Mouse (Mus musculus): ENCODE measurements at regions not wholly inside any gene's neighbourhood (a gene's known extent, or its start where the extent isn't known, plus 50 kb on each side); places are given as distances from the start of the nearest gene placed in this dataset.

- ATAC-seq (ENCODE audit: insufficient read depth, low read depth) (no peak), DNase-seq (ENCODE audit: low spot score) (no peak)
- Histone ChIP-seq H3K9me3 (replicated peaks; ENCODE audit: control insufficient read depth, low read length) (no peaks in the 10 kb centered on the region), H3K36me3 (replicated peaks; ENCODE audit: control insufficient read depth, insufficient read depth, low read length) (no peaks in the 10 kb centered on the region), H3K27me3 (ENCODE audit: control insufficient read depth, insufficient read depth, low read length) (no peaks in the 10 kb centered on the region), H3K27ac (ENCODE audit: low read depth) (no peak overlapping the region), H3K4me3 (ENCODE audit: low read depth, low read length) (no peak overlapping the region), H3K4me2 (ENCODE audit: low read depth, low read length) (no peak overlapping the region), H3K4me1 (ENCODE audit: control insufficient read depth, insufficient read depth) (no peaks in the 10 kb centered on the region), H3K9ac (replicated peaks; ENCODE audit: low read depth, low read length) (no peak overlapping the region)
- 66% methylated on average over 7 of the region's 7 CpGs for WGBS
- TF ChIP-seq CTCF (IDR thresholded peaks at IDR 0.05; ENCODE audit: low read depth) (no peak), EP300 (IDR thresholded peaks at IDR 0.05; ENCODE audit: low read depth) (no peak)
Observed at GRCm38 (mm10) chr16:42718452-42718851, 157.2 kb upstream of the Zbtb20 start.

GRCm38 (mm10) chr16:42717828-42718412, 157.8 kb upstream of the Zbtb20 start:
- H3K9me3 ChIP-seq (replicated peaks; ENCODE audit: control insufficient read depth, low read length): no peaks in the 10 kb centered on the region
- H3K27ac ChIP-seq (ENCODE audit: low read depth): no peak overlapping the region
- no peaks in the 10 kb centered on the region for H3K4me1 ChIP-seq (ENCODE audit: control insufficient read depth, insufficient read depth)
- WGBS: 75% methylated on average over 7 of the region's 7 CpGs
- H3K9ac ChIP-seq (replicated peaks; ENCODE audit: low read depth, low read length): no peak overlapping the region
- ATAC-seq (ENCODE audit: insufficient read depth, low read depth) (no peak), DNase-seq (ENCODE audit: low spot score) (no peak)
- H3K4me3 ChIP-seq (ENCODE audit: low read depth, low read length): no peak overlapping the region
- H3K27me3 ChIP-seq (ENCODE audit: control insufficient read depth, insufficient read depth, low read length): no peaks in the 10 kb centered on the region
- no peaks in the 10 kb centered on the region for H3K36me3 ChIP-seq (replicated peaks; ENCODE audit: control insufficient read depth, insufficient read depth, low read length)
- no peak overlapping the region for H3K4me2 ChIP-seq (ENCODE audit: low read depth, low read length)
- TF ChIP-seq EP300 (IDR thresholded peaks at IDR 0.05; ENCODE audit: low read depth) (no peak), CTCF (IDR thresholded peaks at IDR 0.05; ENCODE audit: low read depth) (no peak)

GRCm38 (mm10) chr16:42717075-42717827, 158.4 kb upstream of the Zbtb20 start:
- H3K9ac ChIP-seq (replicated peaks; ENCODE audit: low read depth, low read length): no peak overlapping the region
- 82% methylated on average over 9 of the region's 9 CpGs for WGBS
- H3K4me3 ChIP-seq (ENCODE audit: low read depth, low read length): no peak overlapping the region
- DNase-seq (ENCODE audit: low spot score): no peak
- H3K4me1 ChIP-seq (ENCODE audit: control insufficient read depth, insufficient read depth): no peaks in the 10 kb centered on the region
- no peak for ATAC-seq (ENCODE audit: insufficient read depth, low read depth)
- H3K27ac ChIP-seq (ENCODE audit: low read depth): no peak overlapping the region
- H3K27me3 ChIP-seq (ENCODE audit: control insufficient read depth, insufficient read depth, low read length): no peaks in the 10 kb centered on the region
- no peak overlapping the region for H3K4me2 ChIP-seq (ENCODE audit: low read depth, low read length)
- no peaks in the 10 kb centered on the region for H3K36me3 ChIP-seq (replicated peaks; ENCODE audit: control insufficient read depth, insufficient read depth, low read length)
- no peaks in the 10 kb centered on the region for H3K9me3 ChIP-seq (replicated peaks; ENCODE audit: control insufficient read depth, low read length)
- TF ChIP-seq EP300 (IDR thresholded peaks at IDR 0.05; ENCODE audit: low read depth) (no peak), CTCF (IDR thresholded peaks at IDR 0.05; ENCODE audit: low read depth) (no peak)

GRCm38 (mm10) chr16:42702676-42703075, 173.0 kb upstream of the Zbtb20 start:
- DNase-seq (ENCODE audit: low spot score): no peak
- H3K4me3 ChIP-seq (ENCODE audit: low read depth, low read length): no peak overlapping the region
- H3K9ac ChIP-seq (replicated peaks; ENCODE audit: low read depth, low read length): no peak overlapping the region
- H3K27me3 ChIP-seq (ENCODE audit: control insufficient read depth, insufficient read depth, low read length): no peaks in the 10 kb centered on the region
- ATAC-seq (ENCODE audit: insufficient read depth, low read depth): no peak
- WGBS: 64% methylated on average over 4 of the region's 4 CpGs
- no peaks in the 10 kb centered on the region for H3K9me3 ChIP-seq (replicated peaks; ENCODE audit: control insufficient read depth, low read length)
- no peaks in the 10 kb centered on the region for H3K36me3 ChIP-seq (replicated peaks; ENCODE audit: control insufficient read depth, insufficient read depth, low read length)
- TF ChIP-seq EP300 (IDR thresholded peaks at IDR 0.05; ENCODE audit: low read depth) (no peak), CTCF (IDR thresholded peaks at IDR 0.05; ENCODE audit: low read depth) (no peak)
- H3K27ac ChIP-seq (ENCODE audit: low read depth): no peak overlapping the region
- no peaks in the 10 kb centered on the region for H3K4me1 ChIP-seq (ENCODE audit: control insufficient read depth, insufficient read depth)
- no peak overlapping the region for H3K4me2 ChIP-seq (ENCODE audit: low read depth, low read length)

GRCm38 (mm10) chr16:42681196-42681595, 194.5 kb upstream of the Zbtb20 start:
- ATAC-seq (ENCODE audit: insufficient read depth, low read depth) (no peak), DNase-seq (ENCODE audit: low spot score) (no peak)
- H3K4me2 ChIP-seq (ENCODE audit: low read depth, low read length): no peak overlapping the region
- H3K4me3 ChIP-seq (ENCODE audit: low read depth, low read length): no peak overlapping the region
- H3K4me1 ChIP-seq (ENCODE audit: control insufficient read depth, insufficient read depth): 0 out of 2 replicates have a peak, but pooled peaks cover 4% of the 10 kb centered on the region
- H3K9ac ChIP-seq (replicated peaks; ENCODE audit: low read depth, low read length): no peak overlapping the region
- no peaks in the 10 kb centered on the region for H3K36me3 ChIP-seq (replicated peaks; ENCODE audit: control insufficient read depth, insufficient read depth, low read length)
- no peak overlapping the region for H3K27ac ChIP-seq (ENCODE audit: low read depth)
- H3K9me3 ChIP-seq (replicated peaks; ENCODE audit: control insufficient read depth, low read length): peaks cover 5% of the 10 kb centered on the region; the same call in 1 of the 2 replicates
- TF ChIP-seq CTCF (IDR thresholded peaks at IDR 0.05; ENCODE audit: low read depth): no peak
- no peak for TF ChIP-seq EP300 (IDR thresholded peaks at IDR 0.05; ENCODE audit: low read depth)
- 83% methylated on average over 3 of the region's 3 CpGs for WGBS
- H3K27me3 ChIP-seq (ENCODE audit: control insufficient read depth, insufficient read depth, low read length): no peaks in the 10 kb centered on the region

All from heart, postnatal 0 days (tissue).